Mouse (Mus musculus) megakaryocyte, adult 5-6 weeks (primary cell): ENCODE data around the gene Il2ra. TPM values are rescaled to one million over a fixed set of nuclear protein-coding genes. Genes with fewer than 3 reads are reported as not detected.

Source experiments
- total RNA-seq, 2 experiments: library from RNA; stranded (forward) in 1 of 2; stranded (reverse) in 1 of 2; fragments of 153-499, 151-499 nt in 1 of 2; fragments of 221-1000, 200-1000 nt in 1 of 2; gene quantifications; 2 replicates each; pipeline versions ENCODE4 v1.2.3 to v1.2.4; 2015 to 2017

The Il2ra gene
- total RNA-seq, 2 experiments from 2014 or later, result 0.42 TPM; not detected in 1

Other genes with a start within 250 kb of the Il2ra start
- gene Pfkfb3, start 88.7 kb upstream of the Il2ra start, total RNA-seq (2015), result 24.5 and 31.3 TPM in 2 replicates
- gene Pfkfb3, start 88.7 kb upstream of the Il2ra start, total RNA-seq (2017), result 22.1 and 23.0 TPM in 2 replicates
- 105 and 115 TPM in 2 replicates for gene Rbm17, start 38.7 kb upstream of the Il2ra start, total RNA-seq (2015)
- 122 and 124 TPM in 2 replicates for gene Rbm17, start 38.7 kb upstream of the Il2ra start, total RNA-seq (2017)
- gene Gm17490, start 16.5 kb upstream of the Il2ra start, total RNA-seq (2015), result not detected in 2 replicates
- gene Gm17490, start 16.5 kb upstream of the Il2ra start, total RNA-seq (2017), result not detected in 2 replicates
- 13.5 and 15.4 TPM in 2 replicates for gene Il15ra, start 62.5 kb downstream of the Il2ra start, total RNA-seq (2015)
- 9.3 and 11.1 TPM in 2 replicates for gene Il15ra, start 62.5 kb downstream of the Il2ra start, total RNA-seq (2017)
- 62.1 and 65.4 TPM in 2 replicates for gene Fbh1, start 134.8 kb downstream of the Il2ra start, total RNA-seq (2015)
- 73.0 and 114 TPM in 2 replicates for gene Fbh1, start 134.8 kb downstream of the Il2ra start, total RNA-seq (2017)
- 42.3 and 52.2 TPM in 2 replicates for gene Ankrd16, start 135.1 kb downstream of the Il2ra start, total RNA-seq (2015)
- 23.3 and 32.1 TPM in 2 replicates for gene Ankrd16, start 135.1 kb downstream of the Il2ra start, total RNA-seq (2017)